Mouse (Mus musculus): ENCODE measurements at regions not wholly inside any gene's neighbourhood (a gene's known extent, or its start where the extent isn't known, plus 50 kb on each side); places are given as distances from the start of the nearest gene placed in this dataset.

DNA sequence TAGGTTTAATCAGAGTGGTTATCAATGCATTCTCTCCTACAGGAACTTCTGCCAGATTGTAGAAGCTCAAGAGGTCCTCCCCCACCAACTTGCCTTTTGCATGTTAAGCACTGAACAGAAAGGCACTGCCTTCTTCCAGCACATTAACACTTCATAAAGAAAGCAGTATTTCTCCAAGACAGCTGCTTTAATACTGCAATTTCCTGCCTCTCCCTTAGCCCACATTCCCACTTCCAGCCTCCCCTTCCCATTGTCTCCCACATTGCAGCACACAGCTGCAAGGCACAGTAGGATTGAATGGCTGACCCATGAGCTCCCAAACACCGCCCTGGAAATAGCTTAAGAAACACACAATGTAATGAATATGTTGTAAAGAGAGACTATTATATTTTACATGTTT is 89.7 kb upstream of the Adarb2 start:
- 83% methylated on average over 1 of the region's 1 CpGs for WGBS
- ATAC-seq (replicated peaks; ENCODE audit: insufficient number of reproducible peaks, low FRiP score, low TSS enrichment, low read depth) (no peak), DNase-seq (ENCODE audit: low spot score) (no peak)
- H3K27ac ChIP-seq (replicated peaks; ENCODE audit: low read depth, low read length): no peak overlapping the region
- no peaks in the 10 kb centered on the region for H3K9me3 ChIP-seq (replicated peaks; ENCODE audit: control insufficient read depth, low read length)
- H3K9ac ChIP-seq (replicated peaks; ENCODE audit: low read length): no peak overlapping the region
- H3K4me3 ChIP-seq (ENCODE audit: low read depth, low read length): no peak overlapping the region
- no peak overlapping the region for H3K4me2 ChIP-seq (ENCODE audit: low read depth, low read length)
- no peaks in the 10 kb centered on the region for H3K4me1 ChIP-seq (ENCODE audit: control insufficient read depth, insufficient read depth, low read length)
- H3K36me3 ChIP-seq (replicated peaks; ENCODE audit: control insufficient read depth, insufficient read depth, low read depth, low read length): no peaks in the 10 kb centered on the region
- no peaks in the 10 kb centered on the region for H3K27me3 ChIP-seq (ENCODE audit: control insufficient read depth, insufficient read depth, low read length)

DNA sequence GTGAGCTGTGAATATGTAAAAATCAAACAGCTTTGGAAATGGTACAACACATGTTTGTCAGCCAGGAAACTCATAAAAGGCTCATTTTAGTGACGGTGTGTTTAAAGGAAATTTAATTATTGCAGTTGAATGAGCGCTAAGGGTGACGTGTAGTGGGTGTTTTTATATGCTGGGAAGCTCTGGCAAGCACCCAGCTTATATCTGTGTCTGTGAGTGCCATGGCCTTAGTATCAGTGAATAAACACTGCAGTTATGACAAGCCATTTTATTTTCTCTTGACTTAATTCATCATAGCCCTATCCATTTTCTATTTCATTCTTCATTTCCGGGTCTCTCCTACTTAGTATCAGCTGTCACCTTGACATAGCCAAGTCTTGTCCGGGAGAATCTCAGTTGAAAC is 83.7 kb upstream of the Adarb2 start:
- H3K36me3 ChIP-seq (replicated peaks; ENCODE audit: control insufficient read depth, insufficient read depth, low read depth, low read length): no peaks in the 10 kb centered on the region
- no peak for ATAC-seq (replicated peaks; ENCODE audit: insufficient number of reproducible peaks, low FRiP score, low TSS enrichment, low read depth)

DNA sequence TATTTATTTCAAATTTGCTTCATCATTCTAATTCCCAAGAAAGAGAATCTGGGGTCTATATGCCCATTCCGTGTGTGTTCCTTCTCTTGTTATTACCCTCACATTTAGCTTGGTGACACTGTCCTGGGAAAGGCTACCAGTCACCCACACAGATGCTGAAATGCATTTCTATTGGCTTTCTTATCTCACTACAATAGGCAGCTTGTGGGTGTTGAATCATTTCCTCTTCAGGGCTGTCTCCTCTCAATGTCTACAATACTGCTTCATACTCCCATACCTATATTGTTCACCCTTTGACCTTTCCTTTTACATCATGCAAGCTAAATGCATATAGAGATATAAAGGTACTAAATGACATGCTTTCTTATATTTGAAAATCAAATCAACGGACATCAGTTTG is 82.7 kb upstream of the Adarb2 start:
- ATAC-seq (replicated peaks; ENCODE audit: insufficient number of reproducible peaks, low FRiP score, low TSS enrichment, low read depth): no peak
- H3K4me3 ChIP-seq (ENCODE audit: low read depth, low read length): no peak overlapping the region

More for the DNA sequence above, 83.7 kb upstream of the Adarb2 start:
- H3K27ac ChIP-seq (replicated peaks; ENCODE audit: low read depth, low read length): no peak overlapping the region
- no peaks in the 10 kb centered on the region for H3K27me3 ChIP-seq (ENCODE audit: control insufficient read depth, insufficient read depth, low read length)
- no peaks in the 10 kb centered on the region for H3K9me3 ChIP-seq (replicated peaks; ENCODE audit: control insufficient read depth, low read length)
- H3K4me2 ChIP-seq (ENCODE audit: low read depth, low read length): no peak overlapping the region
- H3K4me1 ChIP-seq (ENCODE audit: control insufficient read depth, insufficient read depth, low read length): no peaks in the 10 kb centered on the region
- no peak for DNase-seq (ENCODE audit: low spot score)
- no peak overlapping the region for H3K4me3 ChIP-seq (ENCODE audit: low read depth, low read length)
- no peak overlapping the region for H3K9ac ChIP-seq (replicated peaks; ENCODE audit: low read length)
- 84% methylated on average over 5 of the region's 5 CpGs for WGBS

DNA sequence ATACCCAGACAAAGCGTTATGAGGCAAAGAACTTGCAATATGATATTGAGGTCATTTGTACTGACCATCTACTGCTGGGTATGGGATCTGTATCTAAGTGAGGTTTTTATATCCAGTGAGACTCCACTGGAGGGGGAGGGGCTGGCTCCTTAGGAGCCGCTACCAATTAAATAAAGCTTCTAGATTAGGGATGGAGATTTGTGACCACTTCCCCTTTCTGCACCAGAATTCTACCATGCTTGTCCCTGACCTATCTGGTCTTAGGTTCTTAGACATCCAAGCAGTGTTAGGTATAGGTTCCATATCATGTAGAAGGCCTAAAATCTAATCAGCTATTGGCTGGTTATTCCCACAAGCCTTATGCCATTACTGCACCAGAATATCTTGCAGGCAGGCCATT is 67.9 kb upstream of the Adarb2 start:
- H3K9ac ChIP-seq (replicated peaks; ENCODE audit: low read length): no peak overlapping the region
- no peak overlapping the region for H3K27ac ChIP-seq (replicated peaks; ENCODE audit: low read depth, low read length)
- no peak for DNase-seq (ENCODE audit: low spot score)
- no peaks in the 10 kb centered on the region for H3K36me3 ChIP-seq (replicated peaks; ENCODE audit: control insufficient read depth, insufficient read depth, low read depth, low read length)
- H3K9me3 ChIP-seq (replicated peaks; ENCODE audit: control insufficient read depth, low read length): no peaks in the 10 kb centered on the region
- H3K4me1 ChIP-seq (ENCODE audit: control insufficient read depth, insufficient read depth, low read length): no peaks in the 10 kb centered on the region
- no peak overlapping the region for H3K4me3 ChIP-seq (ENCODE audit: low read depth, low read length)
- no peak for ATAC-seq (replicated peaks; ENCODE audit: insufficient number of reproducible peaks, low FRiP score, low TSS enrichment, low read depth)
- no peak overlapping the region for H3K4me2 ChIP-seq (ENCODE audit: low read depth, low read length)
- WGBS: 94% methylated on average over 2 of the region's 2 CpGs
- no peaks in the 10 kb centered on the region for H3K27me3 ChIP-seq (ENCODE audit: control insufficient read depth, insufficient read depth, low read length)

More for the DNA sequence above, 82.7 kb upstream of the Adarb2 start:
- H3K36me3 ChIP-seq (replicated peaks; ENCODE audit: control insufficient read depth, insufficient read depth, low read depth, low read length): no peaks in the 10 kb centered on the region
- 73% methylated on average over 2 of the region's 2 CpGs for WGBS
- no peaks in the 10 kb centered on the region for H3K9me3 ChIP-seq (replicated peaks; ENCODE audit: control insufficient read depth, low read length)
- no peaks in the 10 kb centered on the region for H3K4me1 ChIP-seq (ENCODE audit: control insufficient read depth, insufficient read depth, low read length)
- no peak for DNase-seq (ENCODE audit: low spot score)
- no peak overlapping the region for H3K9ac ChIP-seq (replicated peaks; ENCODE audit: low read length)
- no peak overlapping the region for H3K4me2 ChIP-seq (ENCODE audit: low read depth, low read length)
- no peaks in the 10 kb centered on the region for H3K27me3 ChIP-seq (ENCODE audit: control insufficient read depth, insufficient read depth, low read length)
- no peak overlapping the region for H3K27ac ChIP-seq (replicated peaks; ENCODE audit: low read depth, low read length)

DNA sequence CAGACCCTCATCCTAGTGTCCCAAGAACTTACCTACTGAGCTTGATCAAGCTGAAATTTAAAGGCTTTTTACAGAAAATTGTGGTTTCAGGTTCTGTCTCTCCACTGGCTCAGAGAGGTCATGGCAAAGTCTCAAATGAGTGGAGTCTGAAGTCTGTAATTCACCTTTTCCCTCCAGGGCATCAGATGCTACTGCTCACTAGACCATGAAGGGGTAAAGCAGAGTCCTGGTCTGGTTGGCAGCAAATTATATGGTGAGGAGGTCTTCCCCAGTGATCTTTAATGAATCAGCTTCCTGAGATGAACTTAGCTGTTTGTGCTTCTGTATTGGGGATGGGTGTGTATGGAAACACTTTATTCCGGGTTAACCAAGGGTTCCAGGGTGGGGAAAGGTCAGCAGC is 63.3 kb upstream of the Adarb2 start:
- ATAC-seq (replicated peaks; ENCODE audit: insufficient number of reproducible peaks, low FRiP score, low TSS enrichment, low read depth) (no peak), DNase-seq (ENCODE audit: low spot score) (no peak)
- WGBS: 45% methylated on average over 1 of the region's 1 CpGs
- Histone ChIP-seq H3K9me3 (replicated peaks; ENCODE audit: control insufficient read depth, low read length) (no peaks in the 10 kb centered on the region), H3K4me2 (ENCODE audit: low read depth, low read length) (no peak overlapping the region), H3K36me3 (replicated peaks; ENCODE audit: control insufficient read depth, insufficient read depth, low read depth, low read length) (no peaks in the 10 kb centered on the region), H3K27me3 (ENCODE audit: control insufficient read depth, insufficient read depth, low read length) (no peaks in the 10 kb centered on the region), H3K4me1 (ENCODE audit: control insufficient read depth, insufficient read depth, low read length) (no peaks in the 10 kb centered on the region), H3K4me3 (ENCODE audit: low read depth, low read length) (no peak overlapping the region), H3K27ac (replicated peaks; ENCODE audit: low read depth, low read length) (no peak overlapping the region), H3K9ac (replicated peaks; ENCODE audit: low read length) (no peak overlapping the region)

DNA sequence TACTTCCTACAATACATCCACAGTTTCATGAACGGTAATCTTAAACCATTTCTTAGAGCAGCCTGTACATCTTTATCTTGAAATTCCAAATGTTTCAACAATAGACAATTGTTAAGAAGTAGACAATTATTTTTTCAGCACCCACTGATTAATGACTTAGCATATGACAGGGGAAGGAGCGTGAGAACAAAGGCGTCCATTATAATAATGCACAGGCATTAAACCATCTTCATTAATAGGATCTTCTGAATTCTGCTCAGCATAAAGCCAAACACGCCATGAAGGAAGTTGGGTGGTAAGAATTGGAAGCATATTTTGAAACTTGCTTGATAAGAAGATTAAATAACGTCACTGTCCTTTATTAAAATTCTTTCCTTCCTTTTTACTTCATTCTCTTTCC is 50.5 kb upstream of the Adarb2 start:
- H3K27ac ChIP-seq (replicated peaks; ENCODE audit: low read depth, low read length): no peak overlapping the region
- no peak overlapping the region for H3K9ac ChIP-seq (replicated peaks; ENCODE audit: low read length)
- no peaks in the 10 kb centered on the region for H3K27me3 ChIP-seq (ENCODE audit: control insufficient read depth, insufficient read depth, low read length)
- no peaks in the 10 kb centered on the region for H3K4me1 ChIP-seq (ENCODE audit: control insufficient read depth, insufficient read depth, low read length)
- DNase-seq (ENCODE audit: low spot score) (no peak), ATAC-seq (replicated peaks; ENCODE audit: insufficient number of reproducible peaks, low FRiP score, low TSS enrichment, low read depth) (no peak)
- WGBS: 85% methylated on average over 5 of the region's 5 CpGs
- no peak overlapping the region for H3K4me2 ChIP-seq (ENCODE audit: low read depth, low read length)
- H3K9me3 ChIP-seq (replicated peaks; ENCODE audit: control insufficient read depth, low read length): no peaks in the 10 kb centered on the region
- H3K36me3 ChIP-seq (replicated peaks; ENCODE audit: control insufficient read depth, insufficient read depth, low read depth, low read length): no peaks in the 10 kb centered on the region
- no peak overlapping the region for H3K4me3 ChIP-seq (ENCODE audit: low read depth, low read length)

All from embryonic facial prominence, embryonic 11.5 days (tissue).